Mouse (Mus musculus) midbrain, postnatal 0 days (tissue): ENCODE results near the gene Clgn. TPM values are rescaled to one million over a fixed set of nuclear protein-coding genes. Genes with fewer than 3 reads are reported as not detected.

Source experiments
- ATAC-seq: fragments of 200-750 bp; cut with Nextera tagmentation; 2 replicates; pipeline ENCODE4 v1.8.0; 2017; ENCODE audit warnings: moderate number of reproducible peaks, mild to moderate bottlenecking, moderate TSS enrichment, moderate library complexity; ENCODE audit not compliant: low FRiP score
- DNase-seq: peaks from one replicate; pipeline ENCODE4 v3.0.0-alpha.2; 2015; ENCODE audit warnings: low spot score
- H3K27ac ChIP-seq: fragments of 300-500 bp; sonication (generic); 2 replicates; pipeline ENCODE4 v1.5.1; 2014; ENCODE audit warnings: low read depth, mild to moderate bottlenecking, low read length, mixed read lengths
- H3K27me3 ChIP-seq: fragments of 300-500 bp; sonication (generic); 2 replicates; pipeline ENCODE4 v1.6.1; 2014; ENCODE audit warnings: low read length, control low read depth, mixed read lengths; ENCODE audit not compliant: insufficient read depth
- H3K36me3 ChIP-seq: fragments of 300-500 bp; sonication (generic); 2 replicates; pipeline ENCODE4 v1.6.1; 2014; ENCODE audit warnings: low read length, control low read depth, mixed read lengths; ENCODE audit not compliant: insufficient read depth
- H3K4me1 ChIP-seq: fragments of 300-500 bp; sonication (generic); 2 replicates; pipeline ENCODE4 v1.6.1; 2014; ENCODE audit warnings: mild to moderate bottlenecking, control low read depth, antibody characterized with exemption, low read length, mixed read lengths; ENCODE audit not compliant: insufficient read depth
- H3K4me2 ChIP-seq: fragments of 300-500 bp; sonication (generic); 2 replicates; pipeline ENCODE4 v1.6.1; 2014; ENCODE audit warnings: low read depth, mild to moderate bottlenecking, low read length, mixed read lengths; ENCODE audit not compliant: poor library complexity, severe bottlenecking
- H3K4me3 ChIP-seq: fragments of 300-500 bp; sonication (generic); 2 replicates; pipeline ENCODE4 v1.5.1; 2014; ENCODE audit warnings: low read depth, mild to moderate bottlenecking, low read length, moderate library complexity
- H3K9ac ChIP-seq: fragments of 300-500 bp; sonication (generic); replicated peaks from 2 replicates; pipeline ENCODE4 v1.6.1; 2014; ENCODE audit warnings: mild to moderate bottlenecking, low read length, moderate library complexity, mixed read lengths; ENCODE audit not compliant: poor library complexity, severe bottlenecking
- H3K9me3 ChIP-seq: fragments of 300-500 bp; sonication (generic); 2 replicates; pipeline ENCODE4 v1.6.1; 2016; ENCODE audit warnings: low read length, control low read depth
- CTCF ChIP-seq: IDR thresholded peaks from 2 replicates; pipeline ENCODE4 v1.5.1; 2016; ENCODE audit warnings: antibody characterized with exemption, mild to moderate bottlenecking
- whole genome bisulfite sequencing: fragments of 180-500 bp; shearing (Covaris S2); extraction: QIAGEN DNeasy Blood & Tissue Kit; methylation state at CpG from one replicate; pipeline ENCODE4 v1.1.7; 2014; 5-methylcytosine and 5-hydroxymethylcytosine counted together
- polyA plus RNA-seq: library from polyadenylated mRNA; unstranded; fragments of >200 nt; fragmentation: Nextera tagmentation; extraction: Ambion mirVana; gene quantifications from 2 replicates; pipeline ENCODE4 v1.2.1, GENCODE M21; 2015
- total RNA-seq: library from RNA; depleted of rRNA; stranded (reverse); fragments of >200 nt; gene quantifications from 2 replicates; pipeline ENCODE4 v1.2.3, GENCODE M21; 2014; rRNA removed

Clgn gene
- total and polyA plus RNA-seq, 2 experiments from 2014 or later: 5.6 to 11.4 TPM

DNA sequence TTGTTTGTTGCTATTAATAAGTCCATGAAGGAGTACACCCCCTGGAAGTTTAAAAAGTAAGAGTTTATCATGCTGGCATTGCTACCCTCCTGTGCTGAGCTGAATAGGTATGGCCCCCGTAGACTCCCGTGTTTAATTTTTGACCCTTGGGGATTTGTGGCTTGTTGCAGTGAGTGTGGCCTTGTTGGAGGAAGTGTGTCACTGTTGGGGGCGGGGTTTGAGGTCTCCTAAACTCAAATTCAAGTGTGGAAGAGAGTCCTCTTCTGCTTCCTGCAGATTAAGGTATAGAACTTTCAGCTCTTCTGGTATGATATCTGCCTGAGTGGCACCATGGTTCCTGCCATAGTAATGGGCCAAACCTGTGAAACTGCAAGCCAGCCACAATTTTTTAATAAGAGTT is 69.9 kb downstream of the Clgn start:
- no peak overlapping the region for H3K4me3 ChIP-seq
- no peak for TF ChIP-seq CTCF
- DNase-seq: no peak
- no peak overlapping the region for H3K9ac ChIP-seq
- H3K27ac ChIP-seq: no peak overlapping the region
- no peaks in the 10 kb centered on the region for H3K4me1 ChIP-seq
- H3K9me3 ChIP-seq: no peaks in the 10 kb centered on the region
- H3K27me3 ChIP-seq: no peaks in the 10 kb centered on the region
- H3K4me2 ChIP-seq: no peak overlapping the region
- WGBS: 61% methylated on average over 3 of the region's 3 CpGs
- ATAC-seq: no peak
- no peaks in the 10 kb centered on the region for H3K36me3 ChIP-seq

Other genes starting within 250 kb of the Clgn start
- gene Tbc1d9, start 224.5 kb upstream of the Clgn start, total RNA-seq: 128 and 135 TPM in 2 replicates
- 16.7 and 18.6 TPM in 2 replicates for gene Tbc1d9, start 224.5 kb upstream of the Clgn start, polyA plus RNA-seq
- 2.1 and 3.3 TPM in 2 replicates for gene Gm10645, start 223.7 kb upstream of the Clgn start, total RNA-seq
- 7.4 and 11.1 TPM in 2 replicates for gene Gm10645, start 223.7 kb upstream of the Clgn start, polyA plus RNA-seq
- 0.52 TPM in 1 of 2 replicates, not detected in the other for gene Ucp1, start 99.5 kb upstream of the Clgn start, total RNA-seq
- gene Ucp1, start 99.5 kb upstream of the Clgn start, polyA plus RNA-seq: 0.15 TPM in 1 of 2 replicates, not detected in the other
- 22.8 and 26.0 TPM in 2 replicates for gene Elmod2, start 57.4 kb upstream of the Clgn start, total RNA-seq
- gene Elmod2, start 57.4 kb upstream of the Clgn start, polyA plus RNA-seq: 12.9 and 13.5 TPM in 2 replicates
- gene Mgat4d, start 41.4 kb upstream of the Clgn start, total RNA-seq: not detected in 2 replicates
- gene Mgat4d, start 41.4 kb upstream of the Clgn start, polyA plus RNA-seq: not detected in 2 replicates
- 319 and 385 TPM in 2 replicates for gene Scoc, start 68.5 kb downstream of the Clgn start, total RNA-seq
- gene Scoc, start 68.5 kb downstream of the Clgn start, polyA plus RNA-seq: 483 and 520 TPM in 2 replicates
- gene Olfr370, start 145.9 kb downstream of the Clgn start, total RNA-seq: not detected in 2 replicates
- not detected in 2 replicates for gene Olfr370, start 145.9 kb downstream of the Clgn start, polyA plus RNA-seq
- 151 and 158 TPM in 2 replicates for gene Ndufb7, start 176.8 kb downstream of the Clgn start, total RNA-seq
- 396 and 420 TPM in 2 replicates for gene Ndufb7, start 176.8 kb downstream of the Clgn start, polyA plus RNA-seq
- 1,134 and 1,270 TPM in 2 replicates for gene Tecr, start 218.1 kb downstream of the Clgn start, total RNA-seq
- 1,433 and 1,533 TPM in 2 replicates for gene Tecr, start 218.1 kb downstream of the Clgn start, polyA plus RNA-seq
- gene Dnajb1, start 218.3 kb downstream of the Clgn start, total RNA-seq: 41.0 and 43.3 TPM in 2 replicates
- gene Dnajb1, start 218.3 kb downstream of the Clgn start, polyA plus RNA-seq: 60.3 and 72.4 TPM in 2 replicates